Mouse (Mus musculus) midbrain, embryonic 11.5 days (tissue): ENCODE data around the gene Aknad1. TPM values are rescaled to one million over a fixed set of nuclear protein-coding genes. Genes with fewer than 3 reads are reported as not detected.

Experiments used
- ATAC-seq: fragments of 200-750 bp; cut with Nextera tagmentation; 2 replicates; pipeline ENCODE4 v1.8.0; 2017; ENCODE audit warnings: moderate TSS enrichment, moderate library complexity; ENCODE audit not compliant: low FRiP score
- DNase-seq: peaks from one replicate; pipeline ENCODE4 v3.0.0; 2015; ENCODE audit warnings: low spot score; ENCODE audit errors: missing footprints
- H3K27ac ChIP-seq: fragments of 300-500 bp; sonication (generic); 2 replicates; pipeline ENCODE4 v1.5.1; 2014; ENCODE audit warnings: low read depth, low read length
- H3K27me3 ChIP-seq: fragments of 300-500 bp; sonication (generic); 2 replicates; pipeline ENCODE4 v1.6.1; 2014; ENCODE audit warnings: mild to moderate bottlenecking, low read length, moderate library complexity, mixed read lengths; ENCODE audit not compliant: control insufficient read depth, insufficient read depth
- H3K36me3 ChIP-seq: fragments of 300-500 bp; sonication (generic); 2 replicates; pipeline ENCODE4 v1.6.1; 2014; ENCODE audit warnings: mild to moderate bottlenecking, low read length, moderate library complexity, mixed read lengths; ENCODE audit not compliant: control insufficient read depth, insufficient read depth
- H3K4me1 ChIP-seq: fragments of 300-500 bp; sonication (generic); 2 replicates; pipeline ENCODE4 v1.6.1; 2014; ENCODE audit warnings: low read length; ENCODE audit not compliant: control insufficient read depth, insufficient read depth
- H3K4me2 ChIP-seq: fragments of 300-500 bp; sonication (generic); 2 replicates; pipeline ENCODE4 v1.6.1; 2014; ENCODE audit warnings: mild to moderate bottlenecking, moderate library complexity
- H3K4me3 ChIP-seq: fragments of 300-500 bp; sonication (generic); 2 replicates; pipeline ENCODE4 v1.5.1; 2014; ENCODE audit warnings: low read depth, low read length
- H3K9ac ChIP-seq: fragments of 300-500 bp; sonication (generic); 2 replicates; pipeline ENCODE4 v1.6.1; 2014; ENCODE audit warnings: low read length
- H3K9me3 ChIP-seq: fragments of 300-500 bp; sonication (generic); 2 replicates; pipeline ENCODE4 v1.6.1; 2016; ENCODE audit warnings: low read length; ENCODE audit not compliant: control insufficient read depth
- WGBS: fragments of 180-500 bp; shearing (Covaris S2); extraction: QIAGEN DNeasy Blood & Tissue Kit; methylation state at CpG from one replicate; pipeline ENCODE4 v1.1.7; 2014; 5-methylcytosine and 5-hydroxymethylcytosine counted together
- polyA plus RNA-seq: library from polyadenylated mRNA; unstranded; fragments of >200 nt; fragmentation: Nextera tagmentation; extraction: Ambion mirVana; gene quantifications from 2 replicates; pipeline ENCODE4 v1.2.1, GENCODE M21; 2014

Aknad1 gene
- polyA plus RNA-seq, 1 experiment from 2014 or later, result not detected

GRCm38 (mm10) chr3:108727776-108728175 lies 11.7 kb upstream of the Aknad1 start:
- H3K4me1 ChIP-seq, result peaks cover 3% of the 10 kb centered on the region; the same call in 1 of the 2 replicates

DNA sequence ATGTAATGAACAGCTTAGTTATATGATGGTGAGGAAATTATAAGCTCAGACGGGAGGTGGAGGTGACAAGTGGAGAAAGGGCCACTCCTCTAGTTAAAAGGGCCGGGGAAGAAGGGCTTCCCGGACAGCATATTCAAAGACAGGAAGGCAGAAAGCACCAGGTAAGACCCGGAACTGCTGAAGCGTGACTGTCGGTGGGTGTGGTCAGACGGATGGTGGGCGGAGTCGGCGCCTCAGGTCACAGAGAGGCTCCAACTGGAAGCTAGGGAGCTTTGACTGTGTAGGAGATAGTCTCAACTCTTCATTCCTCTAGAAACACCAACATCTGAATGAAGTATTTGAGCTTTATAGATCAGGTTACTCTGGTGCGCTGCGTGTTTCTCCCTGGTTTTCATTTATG lies 9.1 kb upstream of the Aknad1 start:
- Histone ChIP-seq H3K4me1 (no peaks in the 10 kb centered on the region), H3K9me3 (no peaks in the 10 kb centered on the region), H3K27ac (no peak overlapping the region), H3K4me3 (no peak overlapping the region), H3K4me2 (no peak overlapping the region), H3K27me3 (no peaks in the 10 kb centered on the region), H3K9ac (no peak overlapping the region), H3K36me3 (no peaks in the 10 kb centered on the region)
- ATAC-seq (no peak), DNase-seq (peak; percentile 78)
- 51% methylated on average over 12 of the region's 12 CpGs for WGBS

More at GRCm38 (mm10) chr3:108727776-108728175, 11.7 kb upstream of the Aknad1 start:
- ATAC-seq (no peak), DNase-seq (peak; percentile 10)
- H3K27ac ChIP-seq, result no peak overlapping the region
- H3K9ac ChIP-seq, result no peak overlapping the region
- no peaks in the 10 kb centered on the region for H3K36me3 ChIP-seq
- no peaks in the 10 kb centered on the region for H3K27me3 ChIP-seq
- H3K4me2 ChIP-seq, result no peak overlapping the region
- 94% methylated on average over 3 of the region's 3 CpGs for WGBS
- H3K9me3 ChIP-seq, result no peaks in the 10 kb centered on the region
- no peak overlapping the region for H3K4me3 ChIP-seq

DNA sequence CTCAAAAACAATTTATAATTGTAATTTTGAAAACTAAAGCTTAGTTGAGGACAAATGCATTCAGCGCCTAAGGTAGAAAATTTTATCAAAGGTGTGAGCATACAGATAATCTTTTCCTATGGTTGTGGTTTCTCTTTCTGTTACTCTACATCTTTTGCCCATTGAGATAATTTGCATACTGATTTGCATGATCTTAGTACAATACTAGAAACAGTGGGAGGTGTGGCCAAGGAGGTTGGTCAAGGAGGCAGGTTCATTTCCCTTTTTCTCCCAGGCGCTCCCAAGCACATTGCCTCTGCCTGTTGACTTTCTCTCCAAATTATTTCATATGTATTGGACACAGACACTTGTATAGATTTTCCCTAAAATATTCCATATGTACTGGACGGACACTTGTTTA lies 1.7 kb upstream of the Aknad1 start:
- Histone ChIP-seq H3K4me3 (no peak overlapping the region), H3K27ac (no peak overlapping the region), H3K9ac (no peak overlapping the region), H3K9me3 (no peaks in the 10 kb centered on the region), H3K27me3 (no peaks in the 10 kb centered on the region), H3K36me3 (no peaks in the 10 kb centered on the region), H3K4me2 (no peak overlapping the region), H3K4me1 (no peaks in the 10 kb centered on the region)
- DNase-seq (peak; percentile 8), ATAC-seq (no peak)
- WGBS, result 87% methylated on average over 3 of the region's 3 CpGs

DNA sequence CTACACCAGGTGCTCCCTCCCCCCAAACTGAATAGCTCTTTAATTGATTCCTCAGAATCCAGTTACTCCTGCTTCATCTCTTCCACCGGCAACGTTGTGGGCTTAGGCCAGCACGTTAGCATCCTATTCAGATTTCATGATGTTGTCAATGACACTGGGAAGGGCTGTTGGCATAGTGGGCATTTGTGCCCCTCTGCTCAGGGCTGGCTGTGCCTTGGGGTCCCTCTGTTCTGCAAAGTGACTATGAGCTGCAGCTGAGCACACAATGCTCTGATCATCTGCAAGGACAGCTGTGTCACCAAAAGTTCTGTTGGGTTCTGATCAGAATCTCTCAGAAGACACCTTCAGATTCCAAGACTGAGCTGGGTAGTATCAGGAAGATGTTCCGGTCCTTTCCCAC lies 4.6 kb downstream of the Aknad1 start:
- ATAC-seq, result no peak
- Histone ChIP-seq H3K9me3 (no peaks in the 10 kb centered on the region), H3K4me2 (no peak overlapping the region), H3K27me3 (no peaks in the 10 kb centered on the region), H3K4me1 (no peaks in the 10 kb centered on the region), H3K9ac (no peak overlapping the region), H3K4me3 (no peak overlapping the region), H3K36me3 (no peaks in the 10 kb centered on the region), H3K27ac (no peak overlapping the region)
- WGBS, result 86% methylated on average over 4 of the region's 4 CpGs
- DNase-seq, result peak; percentile 1

DNA sequence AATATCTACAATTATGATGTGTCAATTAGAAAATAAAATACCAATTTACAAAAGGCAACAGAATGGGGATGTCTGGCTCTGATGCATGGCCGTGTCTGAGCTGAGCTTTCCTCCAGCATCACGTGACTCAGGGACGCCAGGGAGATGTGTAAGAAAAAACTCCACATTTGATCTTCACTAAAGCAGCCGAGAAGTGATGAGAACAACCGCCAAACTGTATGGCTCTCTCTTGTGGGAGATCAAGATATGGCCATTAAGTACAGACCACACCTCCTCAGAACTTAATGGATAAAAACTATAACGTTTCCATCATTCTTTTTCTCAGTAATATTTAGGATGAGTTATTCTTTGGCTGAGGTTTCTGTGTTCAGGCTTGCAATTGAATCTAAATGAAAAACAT lies 11.6 kb downstream of the Aknad1 start:
- no peaks in the 10 kb centered on the region for H3K9me3 ChIP-seq
- H3K27ac ChIP-seq, result no peak overlapping the region
- H3K4me1 ChIP-seq, result no peaks in the 10 kb centered on the region
- H3K27me3 ChIP-seq, result no peaks in the 10 kb centered on the region
- WGBS, result 78% methylated on average over 6 of the region's 6 CpGs
- peak; percentile 71 for DNase-seq
- no peak overlapping the region for H3K9ac ChIP-seq
- H3K36me3 ChIP-seq, result no peaks in the 10 kb centered on the region
- ATAC-seq, result no peak
- H3K4me2 ChIP-seq, result no peak overlapping the region
- no peak overlapping the region for H3K4me3 ChIP-seq

DNA sequence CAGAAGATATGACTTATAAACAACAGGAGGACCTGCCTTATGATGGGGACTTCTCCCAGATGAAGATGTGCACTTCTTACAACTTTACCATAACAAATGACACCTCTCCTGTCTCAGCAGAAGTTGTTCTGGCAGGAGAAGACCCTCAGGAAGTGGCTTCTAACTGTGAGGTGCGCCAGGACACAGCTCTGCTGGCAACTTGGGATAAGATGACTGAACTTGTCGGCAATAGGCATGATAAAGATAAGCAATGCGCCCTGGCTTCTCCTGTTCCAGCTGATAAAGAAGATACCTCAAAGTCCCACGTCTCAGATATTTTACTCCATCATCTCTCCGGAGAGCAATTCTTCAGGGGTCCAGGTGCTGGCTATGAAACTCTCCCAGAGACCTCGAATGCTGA lies 12.2 kb downstream of the Aknad1 start:
- Histone ChIP-seq H3K27ac (no peak overlapping the region), H3K4me1 (no peaks in the 10 kb centered on the region), H3K9me3 (no peaks in the 10 kb centered on the region), H3K36me3 (no peaks in the 10 kb centered on the region), H3K4me3 (no peak overlapping the region), H3K4me2 (no peak overlapping the region), H3K9ac (no peak overlapping the region), H3K27me3 (no peaks in the 10 kb centered on the region)
- ATAC-seq (no peak), DNase-seq (no peak)
- 88% methylated on average over 6 of the region's 6 CpGs for WGBS

- no peaks in the 10 kb centered on the region for H3K9me3 ChIP-seq
- no peak overlapping the region for H3K4me2 ChIP-seq
- no peaks in the 10 kb centered on the region for H3K4me1 ChIP-seq
- no peak overlapping the region for H3K9ac ChIP-seq
- WGBS, result 92% methylated on average over 1 of the region's 1 CpGs
- ATAC-seq (no peak), DNase-seq (peak; percentile 44)
- no peaks in the 10 kb centered on the region for H3K36me3 ChIP-seq
- no peaks in the 10 kb centered on the region for H3K27me3 ChIP-seq
- no peak overlapping the region for H3K27ac ChIP-seq
- no peak overlapping the region for H3K4me3 ChIP-seq
Observed at GRCm38 (mm10) chr3:108754541-108754940, 15.1 kb downstream of the Aknad1 start.

DNA sequence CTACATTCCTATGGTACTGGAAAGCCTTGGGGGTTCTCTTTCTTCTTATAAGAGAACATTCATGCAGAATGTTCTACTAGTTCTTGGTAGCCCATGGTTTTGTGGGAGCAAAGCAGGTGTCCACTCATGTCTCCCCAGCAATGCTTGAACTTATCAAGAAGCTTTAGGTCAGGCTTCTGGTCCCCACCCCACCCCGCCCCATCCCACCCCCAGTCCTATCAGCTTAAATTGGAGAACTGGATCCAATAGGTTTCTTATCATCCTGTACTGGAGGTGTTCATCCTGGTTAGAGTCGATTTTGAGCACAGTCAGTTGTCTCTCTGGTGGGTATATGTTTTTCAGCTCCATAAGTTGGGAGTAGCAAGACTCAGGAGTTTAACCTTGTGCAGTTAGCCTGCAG lies 16.1 kb downstream of the Aknad1 start:
- 94% methylated on average over 2 of the region's 2 CpGs for WGBS
- H3K4me3 ChIP-seq, result no peak overlapping the region
- no peaks in the 10 kb centered on the region for H3K9me3 ChIP-seq
- DNase-seq (peak; percentile 31), ATAC-seq (no peak)
- H3K27me3 ChIP-seq, result no peaks in the 10 kb centered on the region
- no peak overlapping the region for H3K9ac ChIP-seq
- H3K4me2 ChIP-seq, result no peak overlapping the region
- no peaks in the 10 kb centered on the region for H3K4me1 ChIP-seq
- H3K36me3 ChIP-seq, result no peaks in the 10 kb centered on the region
- H3K27ac ChIP-seq, result no peak overlapping the region

DNA sequence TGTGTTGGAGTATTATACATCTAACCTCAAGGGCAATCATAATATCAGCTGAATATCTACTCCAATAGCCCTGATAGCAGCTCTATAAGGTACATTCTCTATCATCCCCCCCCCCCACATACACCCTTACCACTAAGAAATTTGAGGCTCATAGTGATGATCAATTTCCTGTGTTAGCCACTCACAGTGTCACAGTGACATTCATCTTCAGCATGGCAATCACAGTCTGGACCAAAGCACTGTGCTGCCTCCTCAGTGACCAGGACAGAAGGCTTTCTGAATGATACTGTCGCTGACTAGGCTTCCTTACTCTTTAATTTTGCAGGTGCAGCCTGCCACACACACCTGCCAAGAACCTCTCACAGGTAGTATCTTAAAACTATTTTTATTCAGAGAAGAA lies 16.7 kb downstream of the Aknad1 start:
- Histone ChIP-seq H3K9ac (no peak overlapping the region), H3K27ac (no peak overlapping the region), H3K9me3 (no peaks in the 10 kb centered on the region), H3K27me3 (no peaks in the 10 kb centered on the region), H3K36me3 (no peaks in the 10 kb centered on the region), H3K4me2 (no peak overlapping the region), H3K4me1 (no peaks in the 10 kb centered on the region), H3K4me3 (no peak overlapping the region)
- WGBS, result 86% methylated on average over 1 of the region's 1 CpGs
- peak; percentile 56 for DNase-seq
- no peak for ATAC-seq

DNA sequence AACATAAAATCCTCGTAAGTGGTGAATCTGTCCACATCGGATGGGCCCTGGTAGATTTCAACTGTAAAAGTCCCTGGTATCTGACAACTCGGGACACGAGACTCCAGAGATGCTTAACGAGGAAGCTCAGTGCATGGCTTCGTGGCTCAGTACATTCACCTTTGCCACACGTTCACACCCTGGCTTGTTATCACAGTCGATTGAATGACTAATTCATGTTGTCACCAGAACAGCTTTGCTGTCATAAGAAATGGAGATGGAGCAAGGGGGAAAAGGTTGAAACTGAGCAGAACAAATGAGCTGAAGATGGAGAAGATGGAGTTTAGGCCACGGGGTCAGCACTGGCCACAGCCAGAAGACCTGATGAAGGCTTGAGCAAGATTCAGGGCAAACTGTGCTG lies 18.1 kb downstream of the Aknad1 start:
- ATAC-seq, result no peak
- H3K4me3 ChIP-seq, result no peak overlapping the region
- no peak overlapping the region for H3K27ac ChIP-seq
- peak; percentile 64 for DNase-seq
- H3K9ac ChIP-seq, result no peak overlapping the region
- H3K27me3 ChIP-seq, result no peaks in the 10 kb centered on the region
- no peaks in the 10 kb centered on the region for H3K9me3 ChIP-seq
- H3K36me3 ChIP-seq, result no peaks in the 10 kb centered on the region
- H3K4me2 ChIP-seq, result no peak overlapping the region
- H3K4me1 ChIP-seq, result no peaks in the 10 kb centered on the region
- WGBS, result 87% methylated on average over 9 of the region's 9 CpGs
